ENCODE assay signal across 7 mouse cellular contexts in genomic region chr16:23226601-23227351, GRCm38 (mm10). TPM values are rescaled to one million over a fixed set of nuclear protein-coding genes. Genes with fewer than 3 reads are reported as not detected.
A peak's percentile ranks its signal among the peaks of the same experiment; 100 is the strongest.
DNase-seq lines count a peak whose midpoint lies in the region; ATAC-seq and TF ChIP-seq lines count a peak whose summit lies in the region.

No protein-coding gene starts in this region.

- peak overlapping the region; percentile 79 to 93; a peak in 2 of 4 replicates for H3K4me3 ChIP-seq in ES-E14 (ENCODE audit: insufficient read depth in 1 of 2, low read depth in 1 of 2, low read length in 2 of 2, poor library complexity in 1 of 2, severe bottlenecking in 1 of 2)
- H3K4me3 ChIP-seq in embryonic facial prominence, embryonic 15.5 days (replicated peaks): peak overlapping the region; percentile 67
- H3K4me3 ChIP-seq in hindbrain, embryonic 10.5 days: peak overlapping the region; percentile 84
- peak overlapping the region; percentile 85 for H3K4me3 ChIP-seq in limb, embryonic 10.5 days
- H3K4me3 ChIP-seq in midbrain, embryonic 15.5 days: peak overlapping the region; percentile 91

- no peak overlapping the region for H3K27ac ChIP-seq in ES-E14 (ENCODE audit: insufficient read depth, low read depth, low read length, poor library complexity, severe bottlenecking)
- H3K27ac ChIP-seq in embryonic facial prominence, embryonic 15.5 days (replicated peaks): peak overlapping the region; percentile 84
- H3K27ac ChIP-seq in hindbrain, embryonic 10.5 days: peak overlapping the region; percentile 98
- peak overlapping the region; percentile 99 for H3K27ac ChIP-seq in limb, embryonic 10.5 days
- H3K27ac ChIP-seq in midbrain, embryonic 15.5 days: peak overlapping the region; percentile 92

- H3K27me3 ChIP-seq in embryonic facial prominence, embryonic 15.5 days: no peaks in the 10 kb centered on the region
- peaks cover 19% of the 10 kb centered on the region for H3K27me3 ChIP-seq in hindbrain, embryonic 10.5 days (ENCODE audit: insufficient read depth, poor library complexity, severe bottlenecking)
- H3K27me3 ChIP-seq in limb, embryonic 10.5 days (ENCODE audit: low read depth, poor library complexity, severe bottlenecking): no peaks in the 10 kb centered on the region
- no peaks in the 10 kb centered on the region for H3K27me3 ChIP-seq in midbrain, embryonic 15.5 days (replicated peaks)

- no peak overlapping the region for H3K9ac ChIP-seq in ES-E14 (ENCODE audit: insufficient read depth, low read depth, low read length, poor library complexity, severe bottlenecking)
- peak overlapping the region; percentile 65 for H3K9ac ChIP-seq in embryonic facial prominence, embryonic 15.5 days
- H3K9ac ChIP-seq in midbrain, embryonic 15.5 days: peak overlapping the region; percentile 80

- in situ Hi-C loops in ES-E14 (cut with MboI; ENCODE audit: low sequenced_read_pairs in 2 of 2, unreplicated experiment in 2 of 2): no loop called here

- no peaks in the 10 kb centered on the region for H3K9me3 ChIP-seq in ES-E14 (ENCODE audit: control insufficient read depth, insufficient read depth, low read depth, low read length)
- H3K9me3 ChIP-seq in embryonic facial prominence, embryonic 15.5 days (replicated peaks): no peaks in the 10 kb centered on the region
- no peaks in the 10 kb centered on the region for H3K9me3 ChIP-seq in hindbrain, embryonic 10.5 days
- H3K9me3 ChIP-seq in limb, embryonic 10.5 days (replicated peaks): no peaks in the 10 kb centered on the region
- no peaks in the 10 kb centered on the region for H3K9me3 ChIP-seq in midbrain, embryonic 15.5 days

- DNase-seq in CD4-positive helper T cell, adult 2 months (ENCODE audit: low read depth, low spot score): peak; percentile 56
- no peak for DNase-seq in ES-E14 (ENCODE audit: low read depth, low spot score)
- peak; percentile 55 for DNase-seq in hindbrain, embryonic 10.5 days (ENCODE audit: low spot score)
- DNase-seq in limb, embryonic 10.5 days (ENCODE audit: low spot score): peak; percentile 48
- DNase-seq in thymus, postnatal 36 days: peak; percentile 32 to 50

- WGBS in embryonic facial prominence, embryonic 15.5 days: 8% methylated on average over 14 of the region's 14 CpGs
- WGBS in hindbrain, embryonic 10.5 days: 14% methylated on average over 14 of the region's 14 CpGs
- WGBS in limb, embryonic 10.5 days: 17% methylated on average over 14 of the region's 14 CpGs
- 6% methylated on average over 14 of the region's 14 CpGs for WGBS in midbrain, embryonic 15.5 days

- peak overlapping the region; percentile 96 for H3K4me2 ChIP-seq in embryonic facial prominence, embryonic 15.5 days (replicated peaks)
- H3K4me2 ChIP-seq in midbrain, embryonic 15.5 days: peak overlapping the region; percentile 89

- no peak for ATAC-seq in embryonic facial prominence, embryonic 15.5 days (ENCODE audit: insufficient number of reproducible peaks, low FRiP score, low TSS enrichment, low read depth)
- ATAC-seq in midbrain, embryonic 15.5 days (replicated peaks): peak; percentile 17; the same call in 1 of the 2 replicates

- peaks cover 9 to 20% of the 10 kb centered on the region in 2 experiments for H3K4me1 ChIP-seq in ES-E14 (ENCODE audit: control insufficient read depth in 2 of 2, insufficient read depth in 2 of 2, low read length in 2 of 2, poor library complexity in 1 of 2)
- peaks cover 29% of the 10 kb centered on the region for H3K4me1 ChIP-seq in embryonic facial prominence, embryonic 15.5 days
- H3K4me1 ChIP-seq in hindbrain, embryonic 10.5 days (replicated peaks): peaks cover 52% of the 10 kb centered on the region
- H3K4me1 ChIP-seq in limb, embryonic 10.5 days: peaks cover 48% of the 10 kb centered on the region
- H3K4me1 ChIP-seq in midbrain, embryonic 15.5 days: peaks cover 35% of the 10 kb centered on the region

- no peaks in the 10 kb centered on the region; the same call in 1 of the 2 replicates for H3K36me3 ChIP-seq in ES-E14 (ENCODE audit: control insufficient read depth, insufficient read depth, low read length, poor library complexity, severe bottlenecking)
- H3K36me3 ChIP-seq in embryonic facial prominence, embryonic 15.5 days: no peaks in the 10 kb centered on the region
- no peaks in the 10 kb centered on the region for H3K36me3 ChIP-seq in hindbrain, embryonic 10.5 days
- no peaks in the 10 kb centered on the region for H3K36me3 ChIP-seq in limb, embryonic 10.5 days
- no peaks in the 10 kb centered on the region for H3K36me3 ChIP-seq in midbrain, embryonic 15.5 days (replicated peaks)

TF ChIP-seq in ES-E14, 5 proteins besides CTCF, POLR2A, EP300 and RAD21:
- TF ChIP-seq CHD2 (IDR thresholded peaks at IDR 0.05; ENCODE audit: low read depth, low read length) (no peak), HCFC1 (IDR thresholded peaks at IDR 0.05; ENCODE audit: borderline replicate concordance, insufficient read depth, low read length) (no peak), MAFK (IDR thresholded peaks at IDR 0.05; ENCODE audit: insufficient read depth, low read depth, low read length) (no peak), ZNF384 (IDR thresholded peaks at IDR 0.05; ENCODE audit: low read depth, low read length) (no peak), ZC3H11A (IDR thresholded peaks at IDR 0.05; ENCODE audit: borderline replicate concordance, low read depth, low read length) (no peak)

RNA-seq across cellular contexts. Expression of gene St6gal1, which starts 2.2 kb away (rescaled TPM):
- total RNA-seq in ES-E14 (2012; rRNA removed): 7.2 and 7.7 TPM in 2 replicates
- 13.5 and 16.5 TPM in 2 replicates for polyA plus RNA-seq in embryonic facial prominence, embryonic 15.5 days (2015; fragmentation: Nextera tagmentation; extraction: Ambion mirVana)
- polyA plus RNA-seq in hindbrain, embryonic 10.5 days (2016; fragmentation: Nextera tagmentation; extraction: Ambion mirVana): 22.8 and 26.6 TPM in 2 replicates
- polyA plus RNA-seq in limb, embryonic 10.5 days (2016; fragmentation: Nextera tagmentation; extraction: Ambion mirVana): 23.8 and 26.7 TPM in 2 replicates
- polyA plus RNA-seq in midbrain, embryonic 15.5 days (2015; fragmentation: Nextera tagmentation; extraction: Ambion mirVana): 27.9 and 29.4 TPM in 2 replicates
